Mouse (Mus musculus) brain, embryonic 14.5 days (tissue): ENCODE measurements around the gene Arx. TPM values are rescaled to one million over a fixed set of nuclear protein-coding genes. Genes with fewer than 3 reads are reported as not detected.

Experiments
- DNase-seq: peaks from one replicate; pipeline ENCODE4 v3.0.0-alpha.2; 2011; ENCODE audit warnings: low read depth
- CTCF ChIP-seq: fragments of 200-500 bp; IDR thresholded peaks from 2 replicates; pipeline ENCODE4 v1.5.1; 2012; ENCODE audit warnings: inconsistent platforms, mild to moderate bottlenecking, moderate library complexity, borderline replicate concordance; ENCODE audit not compliant: insufficient read depth, insufficient read length; ENCODE audit errors: extremely low read depth
- POLR2A ChIP-seq: fragments of 200-500 bp; IDR thresholded peaks from 2 replicates; pipeline ENCODE4 v1.6.1; 2012; ENCODE audit warnings: mild to moderate bottlenecking, inconsistent platforms, borderline replicate concordance; ENCODE audit not compliant: poor library complexity, insufficient read depth, insufficient read length, severe bottlenecking; ENCODE audit errors: extremely low read depth
- polyA plus RNA-seq: library from polyadenylated mRNA; depleted of rRNA; stranded (reverse); fragments of >200 nt; gene quantifications from 2 replicates; pipeline ENCODE4 v1.2.3, GENCODE M21; 2012; rRNA removed

Gene Arx
- 47.6 and 100 TPM in 2 replicates for polyA plus RNA-seq

DNA sequence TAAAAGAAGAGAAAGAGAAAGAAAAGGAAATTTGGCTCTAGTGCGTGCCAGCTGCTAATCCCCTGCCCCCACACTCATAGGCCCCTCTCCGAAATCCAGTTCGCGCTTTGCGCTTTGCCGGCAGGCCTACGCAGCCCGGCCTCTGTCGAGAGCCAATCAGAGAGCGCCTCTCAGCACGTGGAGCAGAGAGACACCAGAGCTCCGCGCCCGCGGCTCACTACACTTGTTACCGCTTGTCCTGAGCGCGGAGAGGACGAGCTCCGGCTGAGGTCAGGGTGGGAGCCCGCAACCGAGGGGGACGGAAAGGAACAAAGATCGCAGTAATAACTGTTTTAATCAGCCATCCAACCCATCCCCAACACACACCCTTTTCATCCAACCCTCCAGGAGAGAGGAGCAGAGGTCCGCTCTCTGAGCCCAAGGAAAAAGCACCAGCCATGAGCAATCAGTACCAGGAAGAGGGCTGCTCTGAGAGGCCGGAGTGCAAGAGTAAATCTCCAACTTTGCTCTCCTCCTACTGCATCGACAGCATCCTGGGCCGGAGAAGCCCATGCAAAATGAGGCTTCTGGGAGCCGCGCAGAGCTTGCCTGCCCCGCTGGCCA, at the start of gene Arx:
Arx (plus strand) TSS at position 155 of the 603 bp plus-strand sequence.
- DNase-seq, result peak; percentile 96

GRCm38 (mm10) chrX:93251329-93251728, 34.9 kb upstream of the Arx start:
- TF ChIP-seq CTCF, result no peak
- no peak for TF ChIP-seq POLR2A
- no peak for DNase-seq

More for the DNA sequence above, at the start of gene Arx:
- TF ChIP-seq CTCF (no peak), POLR2A (peak; percentile 29; the same call in 1 of the 2 replicates)

DNA sequence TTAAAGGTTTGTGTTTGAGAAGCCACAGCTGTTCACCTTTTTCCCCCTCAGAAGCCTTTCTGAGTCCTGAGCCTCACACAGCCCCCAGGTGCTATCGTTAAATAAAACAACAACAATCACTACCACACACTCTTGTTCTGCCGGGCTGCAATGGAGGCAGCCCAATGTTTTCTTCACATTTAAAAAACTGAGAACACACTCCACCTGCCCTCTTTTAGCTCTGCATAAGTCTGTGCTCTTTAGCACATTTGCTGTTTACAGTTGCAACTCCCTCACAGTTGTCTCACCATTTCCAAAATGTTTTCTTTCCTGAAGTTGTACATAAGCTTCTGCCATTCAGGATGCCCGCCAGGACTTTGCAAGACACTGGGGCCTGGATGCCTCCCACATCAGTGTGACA, 10.6 kb upstream of the Arx start:
- TF ChIP-seq POLR2A, result no peak
- no peak for TF ChIP-seq CTCF
- peak; percentile 67 for DNase-seq

DNA sequence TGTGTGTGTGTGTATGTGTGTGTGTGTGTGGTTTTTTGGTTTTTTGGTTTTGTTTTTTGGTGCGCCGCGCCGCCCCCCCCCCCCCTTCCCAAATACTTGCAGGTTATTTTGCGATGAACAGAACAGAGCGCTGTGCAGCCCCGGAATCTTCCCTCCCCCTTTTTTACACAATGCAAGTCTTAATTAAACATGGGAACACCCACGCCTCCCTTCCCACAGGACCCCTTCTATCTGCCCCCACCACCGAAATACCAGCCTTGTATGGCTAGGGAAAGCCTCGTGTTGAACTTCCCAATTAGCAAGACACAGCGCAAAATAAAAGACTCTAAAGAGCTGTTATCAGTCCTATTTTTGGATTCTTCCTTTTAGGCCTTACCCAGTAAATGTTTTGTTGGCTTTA, 6.3 kb upstream of the Arx start:
- TF ChIP-seq POLR2A (no peak), CTCF (no peak)
- peak; percentile 80 for DNase-seq

- TF ChIP-seq CTCF (peak; percentile 66), POLR2A (no peak)
- peak; percentile 91 for DNase-seq
Measured at GRCm38 (mm10) chrX:93281028-93281723, 5.1 kb upstream of the Arx start.

- DNase-seq, result peak; percentile 71
- no peak for TF ChIP-seq CTCF
- TF ChIP-seq POLR2A, result no peak
Measured at GRCm38 (mm10) chrX:93281756-93282155, 4.5 kb upstream of the Arx start.

- TF ChIP-seq CTCF (no peak), POLR2A (no peak)
- DNase-seq, result peak; percentile 76
Measured at GRCm38 (mm10) chrX:93285091-93285490, 1.2 kb upstream of the Arx start.

DNA sequence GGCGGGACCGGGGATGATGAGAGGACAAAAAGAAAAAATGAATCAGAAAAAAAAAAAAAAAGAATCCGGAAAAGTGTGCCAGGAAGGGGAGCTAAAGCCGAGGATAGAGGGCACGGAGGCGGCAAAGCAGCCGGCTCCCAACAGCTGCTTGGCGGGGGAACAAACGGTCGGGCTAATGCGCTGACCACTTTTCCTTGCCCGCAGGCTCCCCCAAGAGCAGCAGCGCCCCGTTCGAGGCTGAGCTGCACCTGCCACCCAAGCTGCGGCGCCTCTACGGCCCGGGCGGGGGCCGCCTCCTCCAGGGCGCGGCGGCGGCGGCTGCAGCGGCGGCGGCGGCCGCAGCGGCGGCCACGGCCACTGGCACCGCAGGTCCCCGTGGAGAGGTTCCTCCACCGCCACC, 2.1 kb downstream of the Arx start:
- DNase-seq, result peak; percentile 44
- TF ChIP-seq CTCF, result no peak
- TF ChIP-seq POLR2A, result no peak

DNA sequence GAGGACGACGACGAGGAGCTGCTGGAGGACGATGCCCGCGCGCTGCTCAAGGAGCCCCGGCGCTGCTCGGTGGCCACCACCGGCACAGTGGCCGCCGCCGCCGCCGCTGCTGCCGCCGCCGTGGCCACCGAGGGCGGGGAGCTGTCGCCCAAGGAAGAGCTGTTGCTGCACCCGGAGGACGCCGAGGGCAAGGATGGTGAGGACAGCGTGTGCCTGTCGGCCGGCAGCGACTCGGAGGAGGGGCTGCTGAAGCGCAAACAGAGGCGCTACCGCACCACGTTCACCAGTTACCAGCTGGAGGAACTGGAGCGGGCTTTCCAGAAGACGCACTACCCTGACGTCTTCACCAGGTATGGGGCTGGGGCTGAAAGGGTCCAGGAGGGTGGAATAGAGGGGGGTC, 2.8 kb downstream of the Arx start:
- TF ChIP-seq CTCF, result no peak
- TF ChIP-seq POLR2A, result no peak
- DNase-seq, result peak; percentile 34

DNA sequence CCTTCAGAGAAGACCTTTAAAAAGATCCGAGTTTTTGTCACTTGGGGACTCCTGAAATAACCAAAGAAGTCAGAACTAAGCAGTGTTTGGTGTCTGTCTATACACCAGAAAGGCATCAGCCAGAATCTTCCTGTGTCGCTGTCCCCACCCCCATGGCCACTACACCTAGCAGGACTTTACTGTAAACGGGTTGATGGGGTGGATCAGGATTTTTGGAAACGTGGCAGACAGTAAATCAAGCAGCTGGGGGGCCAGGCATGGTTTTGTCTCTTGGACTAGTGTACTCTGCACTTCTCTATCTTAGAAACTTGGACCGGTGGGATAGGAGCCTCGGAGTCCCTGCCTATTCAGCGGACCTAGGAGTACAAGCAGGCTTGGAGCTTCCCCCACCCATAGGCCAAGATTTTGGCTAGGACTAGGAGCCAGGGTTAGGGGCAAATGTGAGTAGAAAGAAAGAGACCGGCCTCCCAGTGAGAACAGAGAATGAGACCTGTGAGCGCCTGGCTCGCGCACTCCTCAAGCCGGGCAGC, 3.7 kb downstream of the Arx start:
- no peak for TF ChIP-seq POLR2A
- TF ChIP-seq CTCF, result no peak
- DNase-seq, result no peak

DNA sequence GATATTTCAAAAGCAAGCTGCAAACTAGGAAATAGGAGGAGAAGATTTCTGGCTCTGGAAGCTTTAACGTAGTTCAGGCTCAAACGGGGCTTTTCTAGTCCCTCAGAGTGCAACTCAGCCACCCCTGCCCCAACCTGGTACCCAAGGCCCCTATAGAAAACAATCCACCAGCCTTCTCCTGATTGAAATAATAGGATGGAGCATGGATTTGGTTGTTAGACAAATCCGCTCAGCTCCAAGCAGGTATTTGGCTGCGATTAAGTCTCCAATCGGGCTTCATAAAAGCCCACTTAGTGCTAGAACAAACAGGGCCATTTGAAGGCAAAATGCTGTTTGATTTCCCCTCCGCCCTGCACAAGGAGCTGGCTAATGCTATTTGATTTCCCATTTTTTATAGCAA, 5.8 kb downstream of the Arx start:
- TF ChIP-seq POLR2A, result no peak
- TF ChIP-seq CTCF, result no peak
- no peak for DNase-seq

DNA sequence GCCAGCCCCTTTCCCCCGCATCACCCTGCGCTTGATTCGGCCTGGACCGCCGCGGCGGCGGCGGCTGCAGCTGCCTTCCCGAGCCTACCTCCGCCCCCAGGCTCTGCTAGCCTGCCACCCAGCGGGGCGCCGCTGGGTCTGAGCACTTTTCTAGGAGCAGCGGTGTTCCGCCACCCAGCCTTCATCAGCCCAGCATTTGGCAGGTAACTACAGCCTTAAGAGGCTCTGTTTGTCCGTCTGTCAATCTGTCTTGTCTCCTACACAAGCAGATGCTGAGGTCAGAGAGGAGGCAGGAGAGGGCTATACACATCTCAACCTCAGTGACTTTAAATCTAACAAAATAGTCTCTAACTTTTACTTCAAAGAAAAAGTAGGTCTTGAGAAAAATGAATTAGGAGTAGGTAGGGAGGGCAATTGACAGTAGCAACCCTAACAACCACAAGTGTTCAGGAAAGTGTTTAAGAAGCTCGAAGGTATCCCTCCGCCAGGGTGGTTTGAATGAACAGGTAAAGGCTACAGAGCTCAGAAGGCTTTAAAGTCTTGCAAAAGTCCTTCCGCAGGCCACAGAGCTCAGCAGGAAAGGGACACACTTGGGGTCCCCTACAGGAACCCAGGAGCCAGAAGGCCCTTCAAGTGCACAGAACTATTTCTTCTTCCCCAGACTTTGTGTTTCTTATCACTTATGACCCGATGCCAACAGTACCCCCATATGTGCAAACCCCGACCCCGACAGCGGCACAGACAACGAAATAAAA, 8.7 kb downstream of the Arx start:
- DNase-seq, result peak; percentile 49

GRCm38 (mm10) chrX:93295819-93296218, 9.6 kb downstream of the Arx start:
- peak; percentile 82 for DNase-seq
- TF ChIP-seq POLR2A (no peak), CTCF (no peak)

More for the DNA sequence above, 8.7 kb downstream of the Arx start:
- TF ChIP-seq POLR2A (no peak), CTCF (no peak)

GRCm38 (mm10) chrX:93297001-93297441, 10.8 kb downstream of the Arx start:
- peak; percentile 65 for DNase-seq
- no peak for TF ChIP-seq CTCF
- no peak for TF ChIP-seq POLR2A
